Mouse (Mus musculus) hindbrain, postnatal 0 days (tissue): Measurements from ENCODE around the gene Cntln. TPM values are rescaled to one million over a fixed set of nuclear protein-coding genes. Genes with fewer than 3 reads are reported as not detected.
A peak's percentile ranks its signal among the peaks of the same experiment; 100 is the strongest.

Experiments
- ATAC-seq: fragments of 200-750 bp; cut with Nextera tagmentation; 2 replicates; pipeline ENCODE4 v1.8.0; 2017; ENCODE audit warnings: mild to moderate bottlenecking, moderate TSS enrichment, moderate library complexity
- DNase-seq: peaks from one replicate; pipeline ENCODE4 v3.0.0-alpha.2; 2015; ENCODE audit warnings: low spot score
- H3K27ac ChIP-seq: fragments of 300-500 bp; sonication (generic); 2 replicates; pipeline ENCODE4 v1.5.1; 2014; ENCODE audit warnings: mild to moderate bottlenecking
- H3K27me3 ChIP-seq: fragments of 300-500 bp; sonication (generic); 2 replicates; pipeline ENCODE4 v1.6.1; 2014; ENCODE audit warnings: low read length, mixed read lengths; ENCODE audit not compliant: insufficient read depth
- H3K36me3 ChIP-seq: fragments of 300-500 bp; sonication (generic); 2 replicates; pipeline ENCODE4 v1.6.1; 2014; ENCODE audit warnings: low read length, mixed read lengths; ENCODE audit not compliant: insufficient read depth
- H3K4me1 ChIP-seq: fragments of 300-500 bp; sonication (generic); 2 replicates; pipeline ENCODE4 v1.6.1; 2014; ENCODE audit warnings: antibody characterized with exemption, low read length, mixed read lengths; ENCODE audit not compliant: insufficient read depth
- H3K4me2 ChIP-seq: fragments of 300-500 bp; sonication (generic); 2 replicates; pipeline ENCODE4 v1.6.1; 2014; ENCODE audit warnings: low read depth, mild to moderate bottlenecking, low read length, moderate library complexity, mixed read lengths
- H3K4me3 ChIP-seq: fragments of 300-500 bp; sonication (generic); 2 replicates; pipeline ENCODE4 v1.5.1; 2014; ENCODE audit warnings: low read length
- H3K9ac ChIP-seq: fragments of 300-500 bp; sonication (generic); replicated peaks from 2 replicates; pipeline ENCODE4 v1.6.1; 2014; ENCODE audit warnings: mild to moderate bottlenecking, low read length, moderate library complexity, mixed read lengths
- H3K9me3 ChIP-seq: fragments of 300-500 bp; sonication (generic); 2 replicates; pipeline ENCODE4 v1.6.1; 2016; ENCODE audit warnings: low read length, mixed read lengths
- CTCF ChIP-seq: IDR thresholded peaks from 2 replicates; pipeline ENCODE4 v1.5.1; 2016; ENCODE audit warnings: antibody characterized with exemption, control low read depth, low read depth
- WGBS: fragments of 180-500 bp; shearing (Covaris S2); extraction: QIAGEN DNeasy Blood & Tissue Kit; methylation state at CpG from one replicate; pipeline ENCODE4 v1.1.7; 2014; 5-methylcytosine and 5-hydroxymethylcytosine counted together
- polyA plus RNA-seq: library from polyadenylated mRNA; unstranded; fragments of >200 nt; fragmentation: Nextera tagmentation; extraction: Ambion mirVana; gene quantifications from 2 replicates; pipeline ENCODE4 v1.2.1, GENCODE M21; 2015
- total RNA-seq: library from RNA; depleted of rRNA; stranded (reverse); fragments of >200 nt; gene quantifications from 2 replicates; pipeline ENCODE4 v1.2.3, GENCODE M21; 2014

Cntln gene
- total and polyA plus RNA-seq, 2 experiments from 2014 or later, result 5.9 to 9.2 TPM

GRCm38 (mm10) chr4:85106416-85106815 is 222.3 kb downstream of the Cntln start:
- no peaks in the 10 kb centered on the region for H3K27me3 ChIP-seq
- H3K9me3 ChIP-seq, result no peaks in the 10 kb centered on the region
- H3K36me3 ChIP-seq, result no peaks in the 10 kb centered on the region
- no peak overlapping the region for H3K27ac ChIP-seq
- 88% methylated on average over 1 of the region's 1 CpGs for WGBS
- DNase-seq (no peak), ATAC-seq (no peak)
- no peaks in the 10 kb centered on the region for H3K4me1 ChIP-seq
- H3K9ac ChIP-seq, result no peak overlapping the region
- H3K4me3 ChIP-seq, result no peak overlapping the region
- no peak for TF ChIP-seq CTCF
- no peak overlapping the region for H3K4me2 ChIP-seq

- Histone ChIP-seq H3K4me1 (no peaks in the 10 kb centered on the region), H3K4me3 (no peak overlapping the region), H3K9me3 (no peaks in the 10 kb centered on the region), H3K36me3 (no peaks in the 10 kb centered on the region), H3K27ac (no peak overlapping the region), H3K9ac (no peak overlapping the region), H3K4me2 (no peak overlapping the region), H3K27me3 (no peaks in the 10 kb centered on the region)
- no peak for ATAC-seq
- DNase-seq, result no peak
- WGBS, result 96% methylated on average over 2 of the region's 2 CpGs
- TF ChIP-seq CTCF, result no peak
These were observed 222.9 kb downstream of the Cntln start for GRCm38 (mm10) chr4:85106961-85107360.

- no peak overlapping the region for H3K27ac ChIP-seq
- H3K4me2 ChIP-seq, result no peak overlapping the region
- no peaks in the 10 kb centered on the region for H3K4me1 ChIP-seq
- H3K9me3 ChIP-seq, result no peaks in the 10 kb centered on the region
- H3K36me3 ChIP-seq, result no peaks in the 10 kb centered on the region
- H3K27me3 ChIP-seq, result no peaks in the 10 kb centered on the region
- DNase-seq, result no peak
- WGBS, result 85% methylated on average over 3 of the region's 3 CpGs
- no peak for TF ChIP-seq CTCF
- no peak for ATAC-seq
- no peak overlapping the region for H3K9ac ChIP-seq
- no peak overlapping the region for H3K4me3 ChIP-seq
These were observed 236.2 kb downstream of the Cntln start for GRCm38 (mm10) chr4:85120271-85120670.

GRCm38 (mm10) chr4:85149726-85150125 is 265.6 kb downstream of the Cntln start:
- no peaks in the 10 kb centered on the region for H3K4me1 ChIP-seq
- no peaks in the 10 kb centered on the region for H3K9me3 ChIP-seq
- no peak overlapping the region for H3K9ac ChIP-seq
- H3K4me3 ChIP-seq, result no peak overlapping the region
- H3K27ac ChIP-seq, result no peak overlapping the region
- ATAC-seq, result no peak
- 70% methylated on average over 5 of the region's 5 CpGs for WGBS
- no peak for DNase-seq
- H3K4me2 ChIP-seq, result no peak overlapping the region
- no peak for TF ChIP-seq CTCF
- no peaks in the 10 kb centered on the region for H3K27me3 ChIP-seq
- H3K36me3 ChIP-seq, result no peaks in the 10 kb centered on the region

GRCm38 (mm10) chr4:85151881-85152280 is 267.8 kb downstream of the Cntln start:
- Histone ChIP-seq H3K4me2 (no peak overlapping the region), H3K27ac (no peak overlapping the region), H3K4me1 (no peaks in the 10 kb centered on the region), H3K36me3 (no peaks in the 10 kb centered on the region), H3K9me3 (no peaks in the 10 kb centered on the region), H3K4me3 (no peak overlapping the region), H3K9ac (no peak overlapping the region), H3K27me3 (no peaks in the 10 kb centered on the region)
- WGBS, result 71% methylated on average over 7 of the region's 7 CpGs
- no peak for ATAC-seq
- DNase-seq, result no peak
- no peak for TF ChIP-seq CTCF

- Histone ChIP-seq H3K4me1 (no peaks in the 10 kb centered on the region), H3K9ac (no peak overlapping the region), H3K4me3 (no peak overlapping the region), H3K36me3 (no peaks in the 10 kb centered on the region), H3K4me2 (no peak overlapping the region), H3K27me3 (no peaks in the 10 kb centered on the region), H3K9me3 (no peaks in the 10 kb centered on the region), H3K27ac (no peak overlapping the region)
- TF ChIP-seq CTCF, result no peak
- DNase-seq (no peak), ATAC-seq (no peak)
- 92% methylated on average over 1 of the region's 1 CpGs for WGBS
These were observed 270.3 kb downstream of the Cntln start for GRCm38 (mm10) chr4:85154361-85154760.

GRCm38 (mm10) chr4:85161156-85161555 is 277.0 kb downstream of the Cntln start:
- H3K4me1 ChIP-seq, result no peaks in the 10 kb centered on the region

More at GRCm38 (mm10) chr4:85161156-85161555, 277.0 kb downstream of the Cntln start:
- DNase-seq (peak; percentile 48), ATAC-seq (no peak)
- no peaks in the 10 kb centered on the region for H3K9me3 ChIP-seq
- no peaks in the 10 kb centered on the region for H3K27me3 ChIP-seq
- H3K9ac ChIP-seq, result no peak overlapping the region
- no peak overlapping the region for H3K27ac ChIP-seq
- TF ChIP-seq CTCF, result peak; percentile 56
- 61% methylated on average over 4 of the region's 4 CpGs for WGBS
- no peak overlapping the region for H3K4me3 ChIP-seq
- H3K36me3 ChIP-seq, result no peaks in the 10 kb centered on the region
- H3K4me2 ChIP-seq, result no peak overlapping the region
